Mouse (Mus musculus): ENCODE measurements at regions not wholly inside any gene's neighbourhood (a gene's known extent, or its start where the extent isn't known, plus 50 kb on each side); places are given as distances from the start of the nearest gene placed in this dataset.

DNA sequence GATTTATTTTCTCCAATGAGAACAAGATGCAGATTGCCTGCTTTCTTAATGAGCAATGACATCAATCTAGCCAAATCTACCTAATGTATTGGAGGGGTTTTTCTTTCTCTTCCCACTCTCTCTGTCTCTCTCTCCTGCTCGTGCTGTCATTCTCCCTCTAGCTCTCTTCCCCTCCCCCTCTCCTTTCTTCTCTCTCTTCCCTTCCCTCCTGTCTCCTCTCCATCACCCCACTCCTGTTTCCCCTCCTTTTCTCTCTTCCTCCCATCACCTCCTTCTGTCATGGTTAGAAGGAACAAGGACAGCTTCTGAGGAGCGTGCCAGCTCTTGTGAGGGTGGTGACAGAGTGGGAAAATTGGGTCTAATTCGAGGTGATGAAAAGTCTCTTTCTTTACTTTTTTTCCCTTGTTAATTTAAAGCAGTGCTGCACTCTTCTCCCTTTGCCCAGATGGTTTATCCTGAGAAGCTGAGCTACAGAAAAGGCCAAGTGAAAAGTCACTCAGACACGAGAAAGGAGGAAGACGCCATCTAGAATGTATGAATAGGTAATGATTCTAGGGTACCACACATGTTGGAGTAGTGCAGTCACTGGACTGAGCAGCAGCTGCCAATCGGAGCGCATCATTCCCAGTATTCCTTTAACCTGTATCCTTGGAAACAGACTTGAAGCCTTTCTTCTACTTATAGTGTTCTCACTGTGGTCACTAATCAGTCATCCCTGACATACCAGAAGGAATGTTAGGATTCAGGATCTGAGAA, 163.2 kb upstream of the Fam92a start:
- H3K36me3 ChIP-seq (ENCODE audit: control insufficient read depth, insufficient read depth), result no peaks in the 10 kb centered on the region
- H3ac ChIP-seq (ENCODE audit: control insufficient read depth, insufficient read length, low read depth), result no peak overlapping the region
- TF ChIP-seq MAX (IDR thresholded peaks at IDR 0.05), result no peak
- TF ChIP-seq MYOD1 (IDR thresholded peaks at IDR 0.05; ENCODE audit: control insufficient read depth, insufficient read length, low read depth), result no peak
- TF ChIP-seq USF1 (IDR thresholded peaks at IDR 0.05; ENCODE audit: low read depth), result no peak
- no peak for TF ChIP-seq CTCF (IDR thresholded peaks at IDR 0.05; ENCODE audit: control insufficient read depth, insufficient read depth, insufficient read length)
- no peak for TF ChIP-seq FOSL1 (IDR thresholded peaks at IDR 0.05; ENCODE audit: insufficient read depth, low read length, poor library complexity, severe bottlenecking)
- no peak for TF ChIP-seq MYOG (IDR thresholded peaks at IDR 0.05; ENCODE audit: control insufficient read depth, extremely low read depth, insufficient read length)
- TF ChIP-seq CEBPB (IDR thresholded peaks at IDR 0.05; ENCODE audit: low read depth), result no peak
- no peaks in the 10 kb centered on the region for H3K79me3 ChIP-seq (ENCODE audit: low read depth)
- no peaks in the 10 kb centered on the region for H3K79me2 ChIP-seq (ENCODE audit: control insufficient read depth, insufficient read depth)
- no peaks in the 10 kb centered on the region for H3K27me3 ChIP-seq (ENCODE audit: control insufficient read depth, insufficient read depth, insufficient read length)
- H3K4me3 ChIP-seq (ENCODE audit: insufficient read depth, poor library complexity, severe bottlenecking), result no peak overlapping the region

GRCm38 (mm10) chr4:12334429-12334828, 162.6 kb upstream of the Fam92a start:
- TF ChIP-seq MAX (IDR thresholded peaks at IDR 0.05) (no peak), CEBPB (IDR thresholded peaks at IDR 0.05; ENCODE audit: low read depth) (no peak), FOSL1 (IDR thresholded peaks at IDR 0.05; ENCODE audit: insufficient read depth, low read length, poor library complexity, severe bottlenecking) (no peak), MYOG (IDR thresholded peaks at IDR 0.05; ENCODE audit: control insufficient read depth, extremely low read depth, insufficient read length) (no peak), MYOD1 (IDR thresholded peaks at IDR 0.05; ENCODE audit: control insufficient read depth, insufficient read length, low read depth) (no peak), USF1 (IDR thresholded peaks at IDR 0.05; ENCODE audit: low read depth) (no peak), CTCF (IDR thresholded peaks at IDR 0.05; ENCODE audit: control insufficient read depth, insufficient read depth, insufficient read length) (no peak)
- no peaks in the 10 kb centered on the region for H3K79me3 ChIP-seq (ENCODE audit: low read depth)
- no peaks in the 10 kb centered on the region for H3K36me3 ChIP-seq (ENCODE audit: control insufficient read depth, insufficient read depth)
- H3K79me2 ChIP-seq (ENCODE audit: control insufficient read depth, insufficient read depth), result no peaks in the 10 kb centered on the region
- no peaks in the 10 kb centered on the region for H3K27me3 ChIP-seq (ENCODE audit: control insufficient read depth, insufficient read depth, insufficient read length)
- H3K4me3 ChIP-seq (ENCODE audit: insufficient read depth, poor library complexity, severe bottlenecking), result no peak overlapping the region
- no peak overlapping the region for H3ac ChIP-seq (ENCODE audit: control insufficient read depth, insufficient read length, low read depth)

DNA sequence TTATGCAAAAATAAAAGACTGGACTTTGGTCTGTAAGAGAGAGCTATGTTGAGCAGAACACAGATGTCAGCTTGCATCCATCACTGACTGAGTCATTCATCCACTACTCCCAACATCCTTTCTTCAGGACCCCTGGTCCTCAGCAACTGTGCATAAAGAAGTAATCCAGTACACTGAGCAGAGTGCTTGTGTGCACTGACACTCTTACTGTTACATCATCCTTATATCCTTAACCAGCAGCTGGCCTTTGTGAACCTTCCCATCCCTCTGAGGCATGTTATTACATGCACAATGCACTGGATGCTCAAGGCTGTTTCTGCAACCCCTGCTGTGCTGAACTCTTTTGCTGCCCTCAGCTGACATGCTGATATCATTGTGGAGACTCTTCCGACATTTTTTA, 144.2 kb upstream of the Fam92a start:
- H3ac ChIP-seq (ENCODE audit: control insufficient read depth, insufficient read length, low read depth), result no peak overlapping the region
- H3K79me3 ChIP-seq (ENCODE audit: low read depth), result no peaks in the 10 kb centered on the region
- no peaks in the 10 kb centered on the region for H3K27me3 ChIP-seq (ENCODE audit: control insufficient read depth, insufficient read depth, insufficient read length)
- no peaks in the 10 kb centered on the region for H3K79me2 ChIP-seq (ENCODE audit: control insufficient read depth, insufficient read depth)
- no peak overlapping the region for H3K4me3 ChIP-seq (ENCODE audit: insufficient read depth, poor library complexity, severe bottlenecking)
- H3K36me3 ChIP-seq (ENCODE audit: control insufficient read depth, insufficient read depth), result no peaks in the 10 kb centered on the region
- TF ChIP-seq MYOG (IDR thresholded peaks at IDR 0.05; ENCODE audit: control insufficient read depth, extremely low read depth, insufficient read length), result no peak
- TF ChIP-seq CEBPB (IDR thresholded peaks at IDR 0.05; ENCODE audit: low read depth), result no peak
- TF ChIP-seq CTCF (IDR thresholded peaks at IDR 0.05; ENCODE audit: control insufficient read depth, insufficient read depth, insufficient read length), result no peak
- TF ChIP-seq USF1 (IDR thresholded peaks at IDR 0.05; ENCODE audit: low read depth), result no peak
- no peak for TF ChIP-seq MAX (IDR thresholded peaks at IDR 0.05)
- no peak for TF ChIP-seq MYOD1 (IDR thresholded peaks at IDR 0.05; ENCODE audit: control insufficient read depth, insufficient read length, low read depth)
- TF ChIP-seq FOSL1 (IDR thresholded peaks at IDR 0.05; ENCODE audit: insufficient read depth, low read length, poor library complexity, severe bottlenecking), result no peak

- no peak overlapping the region for H3K4me3 ChIP-seq (ENCODE audit: insufficient read depth, poor library complexity, severe bottlenecking)
These were observed 136.5 kb upstream of the Fam92a start for GRCm38 (mm10) chr4:12308332-12308731.

GRCm38 (mm10) chr4:12306618-12307565, 135.1 kb upstream of the Fam92a start:
- Histone ChIP-seq H3K27me3 (ENCODE audit: control insufficient read depth, insufficient read depth, insufficient read length) (no peaks in the 10 kb centered on the region), H3K4me3 (ENCODE audit: insufficient read depth, poor library complexity, severe bottlenecking) (no peak overlapping the region), H3K36me3 (ENCODE audit: control insufficient read depth, insufficient read depth) (no peaks in the 10 kb centered on the region), H3ac (ENCODE audit: control insufficient read depth, insufficient read length, low read depth) (no peak overlapping the region), H3K79me2 (ENCODE audit: control insufficient read depth, insufficient read depth) (no peaks in the 10 kb centered on the region), H3K79me3 (ENCODE audit: low read depth) (no peaks in the 10 kb centered on the region)
- no peak for TF ChIP-seq USF1 (IDR thresholded peaks at IDR 0.05; ENCODE audit: low read depth)
- no peak for TF ChIP-seq MAX (IDR thresholded peaks at IDR 0.05)
- no peak for TF ChIP-seq FOSL1 (IDR thresholded peaks at IDR 0.05; ENCODE audit: insufficient read depth, low read length, poor library complexity, severe bottlenecking)
- TF ChIP-seq CEBPB (IDR thresholded peaks at IDR 0.05; ENCODE audit: low read depth), result no peak
- no peak for TF ChIP-seq MYOD1 (IDR thresholded peaks at IDR 0.05; ENCODE audit: control insufficient read depth, insufficient read length, low read depth)
- no peak for TF ChIP-seq MYOG (IDR thresholded peaks at IDR 0.05; ENCODE audit: control insufficient read depth, extremely low read depth, insufficient read length)
- no peak for TF ChIP-seq CTCF (IDR thresholded peaks at IDR 0.05; ENCODE audit: control insufficient read depth, insufficient read depth, insufficient read length)

More at GRCm38 (mm10) chr4:12308332-12308731, 136.5 kb upstream of the Fam92a start:
- Histone ChIP-seq H3K36me3 (ENCODE audit: control insufficient read depth, insufficient read depth) (no peaks in the 10 kb centered on the region), H3K79me2 (ENCODE audit: control insufficient read depth, insufficient read depth) (no peaks in the 10 kb centered on the region), H3ac (ENCODE audit: control insufficient read depth, insufficient read length, low read depth) (no peak overlapping the region), H3K79me3 (ENCODE audit: low read depth) (no peaks in the 10 kb centered on the region), H3K27me3 (ENCODE audit: control insufficient read depth, insufficient read depth, insufficient read length) (no peaks in the 10 kb centered on the region)
- TF ChIP-seq MAX (IDR thresholded peaks at IDR 0.05) (no peak), FOSL1 (IDR thresholded peaks at IDR 0.05; ENCODE audit: insufficient read depth, low read length, poor library complexity, severe bottlenecking) (peak; percentile 76), CEBPB (IDR thresholded peaks at IDR 0.05; ENCODE audit: low read depth) (peak; percentile 28)
